Mouse (Mus musculus) forebrain, embryonic 12.5 days (tissue): ENCODE data around the gene Arnt. TPM values are rescaled to one million over a fixed set of nuclear protein-coding genes. Genes with fewer than 3 reads are reported as not detected.
"Not testable (repeated sequence)": the region's sequence is repeated elsewhere in the genome, so short reads cannot be mapped to it uniquely, and the experiment has no call there.

Experiments
- ATAC-seq: fragments of 200-750 bp; cut with Nextera tagmentation; 2 replicates; pipeline ENCODE4 v1.8.0; 2017; ENCODE audit warnings: moderate TSS enrichment; ENCODE audit not compliant: low FRiP score
- H3K27ac ChIP-seq: fragments of 300-500 bp; sonication (generic); 2 replicates; pipeline ENCODE4 v1.5.1; 2016; ENCODE audit warnings: mild to moderate bottlenecking
- H3K27me3 ChIP-seq: fragments of 300-500 bp; sonication (generic); 2 replicates; pipeline ENCODE4 v1.6.1; 2016; ENCODE audit warnings: mild to moderate bottlenecking
- H3K36me3 ChIP-seq: fragments of 300-500 bp; sonication (generic); replicated peaks from 2 replicates; pipeline ENCODE4 v1.6.1; 2016; ENCODE audit warnings: mild to moderate bottlenecking
- H3K4me1 ChIP-seq: fragments of 300-500 bp; sonication (generic); 2 replicates; pipeline ENCODE4 v1.6.1; 2016
- H3K4me2 ChIP-seq: fragments of 300-500 bp; sonication (generic); 2 replicates; pipeline ENCODE4 v1.6.1; 2016; ENCODE audit warnings: mild to moderate bottlenecking, moderate library complexity
- H3K4me3 ChIP-seq: fragments of 300-500 bp; sonication (generic); replicated peaks from 2 replicates; pipeline ENCODE4 v1.5.1; 2016; ENCODE audit warnings: mild to moderate bottlenecking
- H3K9ac ChIP-seq: fragments of 300-500 bp; sonication (generic); 2 replicates; pipeline ENCODE4 v1.6.1; 2016; ENCODE audit warnings: mild to moderate bottlenecking
- H3K9me3 ChIP-seq: fragments of 300-500 bp; sonication (generic); 2 replicates; pipeline ENCODE4 v1.6.1; 2016
- WGBS: fragments of 180-500 bp; shearing (Covaris S2); methylation state at CpG from one replicate; pipeline ENCODE4 v1.1.7; 2016; 5-methylcytosine and 5-hydroxymethylcytosine counted together
- polyA plus RNA-seq: library from polyadenylated mRNA; unstranded; fragments of >200 nt; fragmentation: Nextera tagmentation; extraction: Ambion mirVana; gene quantifications from 2 replicates; pipeline ENCODE4 v1.2.1, GENCODE M21; 2016

Arnt gene
- polyA plus RNA-seq, 1 experiment from 2014 or later: 32.6 TPM

- Histone ChIP-seq H3K36me3 (no peaks in the 10 kb centered on the region), H3K4me2 (no peak overlapping the region), H3K4me1 (no peaks in the 10 kb centered on the region), H3K27ac (no peak overlapping the region), H3K27me3 (no peaks in the 10 kb centered on the region), H3K9me3 (no peaks in the 10 kb centered on the region), H3K9ac (no peak overlapping the region), H3K4me3 (no peak overlapping the region)
- ATAC-seq: no peak
- 93% methylated on average over 4 of the region's 4 CpGs for WGBS
Measured at GRCm38 (mm10) chr3:95539837-95540236, 105.6 kb downstream of the Arnt start.

GRCm38 (mm10) chr3:95541186-95541585 lies 107.0 kb downstream of the Arnt start:
- H3K4me1 ChIP-seq: not testable (repeated sequence)

GRCm38 (mm10) chr3:95542171-95542570 lies 108.0 kb downstream of the Arnt start:
- no peak overlapping the region for H3K9ac ChIP-seq
- no peak overlapping the region for H3K4me2 ChIP-seq
- H3K36me3 ChIP-seq: no peaks in the 10 kb centered on the region
- H3K27ac ChIP-seq: no peak overlapping the region
- no peaks in the 10 kb centered on the region for H3K27me3 ChIP-seq
- no peak for ATAC-seq
- no peaks in the 10 kb centered on the region for H3K9me3 ChIP-seq
- no peaks in the 10 kb centered on the region for H3K4me1 ChIP-seq
- H3K4me3 ChIP-seq: no peak overlapping the region

More at GRCm38 (mm10) chr3:95541186-95541585, 107.0 kb downstream of the Arnt start:
- H3K27ac ChIP-seq, H3K36me3 ChIP-seq, H3K27me3 ChIP-seq, H3K4me3 ChIP-seq, ATAC-seq, H3K4me2 ChIP-seq, H3K9ac ChIP-seq, H3K9me3 ChIP-seq: not testable (repeated sequence)
- WGBS: 79% methylated on average over 2 of the region's 2 CpGs

- no peak for ATAC-seq
- Histone ChIP-seq H3K9me3 (no peaks in the 10 kb centered on the region), H3K4me3 (no peak overlapping the region), H3K9ac (no peak overlapping the region), H3K36me3 (no peaks in the 10 kb centered on the region), H3K4me2 (no peak overlapping the region), H3K4me1 (no peaks in the 10 kb centered on the region), H3K27ac (no peak overlapping the region), H3K27me3 (no peaks in the 10 kb centered on the region)
- WGBS: 79% methylated on average over 7 of the region's 7 CpGs
Measured at GRCm38 (mm10) chr3:95542981-95543380, 108.8 kb downstream of the Arnt start.

Other genes starting within 250 kb of the Arnt start
- gene Gabpb2, start 216.5 kb upstream of the Arnt start, polyA plus RNA-seq: 12.2 and 12.5 TPM in 2 replicates
- gene Cdc42se1, start 205.7 kb upstream of the Arnt start, polyA plus RNA-seq: 105 and 110 TPM in 2 replicates
- gene Mllt11, start 202.2 kb upstream of the Arnt start, polyA plus RNA-seq: 96.2 and 98.8 TPM in 2 replicates
- gene Gm128, start 192.8 kb upstream of the Arnt start, polyA plus RNA-seq: 0.12 and 0.31 TPM in 2 replicates
- 0.42 and 0.63 TPM in 2 replicates for gene Bnipl, start 183.2 kb upstream of the Arnt start, polyA plus RNA-seq
- gene Mindy1, start 153.0 kb upstream of the Arnt start, polyA plus RNA-seq: 37.4 and 39.8 TPM in 2 replicates
- gene Prune1, start 152.3 kb upstream of the Arnt start, polyA plus RNA-seq: 30.0 and 30.9 TPM in 2 replicates
- 1.1 and 1.4 TPM in 2 replicates for gene Anxa9, start 127.2 kb upstream of the Arnt start, polyA plus RNA-seq
- 109 and 111 TPM in 2 replicates for gene Cers2, start 119.6 kb upstream of the Arnt start, polyA plus RNA-seq
- 66.2 and 70.2 TPM in 2 replicates for gene Setdb1, start 77.2 kb upstream of the Arnt start, polyA plus RNA-seq
- not detected in 2 replicates for gene 4930558C23Rik, start 31.5 kb upstream of the Arnt start, polyA plus RNA-seq
- gene Ctsk, start 64.9 kb downstream of the Arnt start, polyA plus RNA-seq: 6.0 and 8.1 TPM in 2 replicates
- gene Ctss, start 92.4 kb downstream of the Arnt start, polyA plus RNA-seq: 6.2 and 6.5 TPM in 2 replicates
- not detected in 2 replicates for gene Hormad1, start 125.3 kb downstream of the Arnt start, polyA plus RNA-seq
- gene Golph3l, start 154.5 kb downstream of the Arnt start, polyA plus RNA-seq: 33.8 and 36.4 TPM in 2 replicates
- 102 and 104 TPM in 2 replicates for gene Ensa, start 190.6 kb downstream of the Arnt start, polyA plus RNA-seq
- gene Mcl1, start 224.4 kb downstream of the Arnt start, polyA plus RNA-seq: 69.3 and 74.0 TPM in 2 replicates